Mouse (Mus musculus): ENCODE results near the gene Xrcc4. TPM values are rescaled to one million over a fixed set of nuclear protein-coding genes. Genes with fewer than 3 reads are reported as not detected.

The Xrcc4 gene
- polyA plus RNA-seq, 1 experiment from 2014 or later = 15.8 TPM

DNA sequence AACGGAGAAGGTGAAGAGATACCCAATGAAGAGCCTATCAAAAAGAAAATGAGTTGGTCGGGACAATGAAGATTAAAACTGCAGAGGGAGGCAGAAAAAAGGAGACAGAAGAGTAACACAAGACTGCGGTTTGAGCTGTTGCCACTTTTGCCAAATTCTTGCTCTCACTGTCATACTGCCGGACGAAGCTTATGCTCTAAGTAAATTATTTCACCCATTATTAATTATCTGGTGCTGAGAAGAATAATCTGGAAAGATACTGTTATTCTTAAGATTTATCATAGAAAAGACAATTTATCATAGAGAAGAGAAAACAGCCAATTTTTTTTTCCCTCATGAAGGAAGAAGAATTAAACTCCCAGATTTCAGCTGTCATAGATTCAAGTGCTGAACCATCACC, 235.3 kb downstream of the Xrcc4 start:
- no peak overlapping the region for H3K27ac ChIP-seq (replicated peaks)
- no peaks in the 10 kb centered on the region for H3K36me3 ChIP-seq
- no peaks in the 10 kb centered on the region for H3K9me3 ChIP-seq
- no peak for ATAC-seq (ENCODE audit: low read depth)
- H3K4me1 ChIP-seq (replicated peaks) = no peaks in the 10 kb centered on the region
- 87% methylated on average over 5 of the region's 5 CpGs for WGBS
- H3K4me3 ChIP-seq = no peak overlapping the region
- no peak overlapping the region for H3K9ac ChIP-seq
- H3K27me3 ChIP-seq = no peaks in the 10 kb centered on the region
- H3K4me2 ChIP-seq = no peak overlapping the region

DNA sequence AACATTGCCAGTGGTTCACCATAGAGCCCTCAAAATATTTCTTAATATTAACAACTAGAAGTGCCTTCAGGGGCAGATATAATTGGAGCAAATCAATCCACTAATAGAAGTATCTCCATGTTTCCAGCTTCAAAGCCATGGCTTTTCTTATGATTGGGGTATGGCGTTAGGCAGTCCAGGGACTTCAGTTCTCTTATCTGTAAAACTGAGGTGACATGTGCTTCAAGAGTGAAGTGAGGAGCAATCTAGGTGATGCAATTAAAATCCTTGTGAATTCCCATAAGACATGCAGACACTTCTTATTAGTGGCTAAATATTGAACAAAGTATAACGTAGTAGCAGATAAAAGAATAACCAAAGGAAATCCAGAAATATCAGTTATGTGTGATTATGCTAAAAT, 238.7 kb downstream of the Xrcc4 start:
- no peak overlapping the region for H3K4me2 ChIP-seq
- 91% methylated on average over 2 of the region's 2 CpGs for WGBS
- H3K4me3 ChIP-seq = no peak overlapping the region
- ATAC-seq (ENCODE audit: low read depth) = no peak
- H3K36me3 ChIP-seq = no peaks in the 10 kb centered on the region
- H3K27ac ChIP-seq (replicated peaks) = no peak overlapping the region
- H3K9ac ChIP-seq = no peak overlapping the region
- H3K4me1 ChIP-seq (replicated peaks) = no peaks in the 10 kb centered on the region
- H3K27me3 ChIP-seq = no peaks in the 10 kb centered on the region
- H3K9me3 ChIP-seq = no peaks in the 10 kb centered on the region

DNA sequence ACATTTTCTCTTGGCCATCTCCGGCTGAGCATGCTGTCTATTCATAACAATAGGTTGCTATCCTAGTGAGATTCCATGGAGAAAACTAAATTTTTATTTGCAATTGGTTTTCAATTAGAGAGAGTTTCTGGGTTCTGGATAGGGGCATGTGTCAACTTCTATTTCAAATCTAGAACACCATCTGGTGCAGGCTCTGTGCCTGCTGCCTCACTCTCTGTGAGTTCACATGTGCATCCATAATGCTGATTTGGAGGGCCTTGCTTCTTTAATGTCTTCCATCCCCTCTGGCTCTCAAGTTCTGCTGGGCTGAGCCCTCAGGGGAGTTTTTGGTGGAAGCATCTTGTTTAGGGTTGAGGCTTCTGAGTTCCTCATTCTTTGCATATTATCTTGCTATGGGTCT, 239.5 kb downstream of the Xrcc4 start:
- no peaks in the 10 kb centered on the region for H3K27me3 ChIP-seq
- no peak overlapping the region for H3K9ac ChIP-seq
- H3K4me1 ChIP-seq (replicated peaks) = no peaks in the 10 kb centered on the region
- H3K9me3 ChIP-seq = no peaks in the 10 kb centered on the region
- WGBS = 97% methylated on average over 1 of the region's 1 CpGs
- no peak for ATAC-seq (ENCODE audit: low read depth)
- H3K4me3 ChIP-seq = no peak overlapping the region
- H3K4me2 ChIP-seq = no peak overlapping the region
- no peaks in the 10 kb centered on the region for H3K36me3 ChIP-seq
- H3K27ac ChIP-seq (replicated peaks) = no peak overlapping the region

DNA sequence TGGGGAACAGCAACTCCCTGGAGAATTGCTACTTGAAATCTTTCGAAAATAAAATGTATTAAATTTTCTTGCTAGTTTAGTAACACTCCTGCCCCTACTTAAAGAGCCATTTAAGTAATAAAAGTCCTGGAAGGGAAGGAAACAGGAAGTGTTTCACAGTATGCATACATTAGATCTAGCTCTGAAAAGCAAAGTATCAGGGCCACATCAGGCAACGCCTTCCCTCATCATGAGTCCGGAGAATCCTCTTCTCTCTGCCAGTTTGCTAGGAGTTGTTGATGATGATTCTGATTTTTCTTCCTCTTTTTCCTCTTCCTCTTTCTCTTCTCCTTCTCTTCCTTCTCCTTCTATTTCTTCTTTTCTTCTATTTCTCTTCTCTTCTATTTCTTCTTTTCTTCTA, 250.8 kb downstream of the Xrcc4 start:
- Histone ChIP-seq H3K27ac (replicated peaks) (no peak overlapping the region), H3K4me3 (no peak overlapping the region), H3K27me3 (no peaks in the 10 kb centered on the region), H3K9ac (no peak overlapping the region), H3K4me2 (no peak overlapping the region), H3K4me1 (replicated peaks) (no peaks in the 10 kb centered on the region), H3K9me3 (no peaks in the 10 kb centered on the region), H3K36me3 (no peaks in the 10 kb centered on the region)
- 90% methylated on average over 3 of the region's 3 CpGs for WGBS
- no peak for ATAC-seq (ENCODE audit: low read depth)

DNA sequence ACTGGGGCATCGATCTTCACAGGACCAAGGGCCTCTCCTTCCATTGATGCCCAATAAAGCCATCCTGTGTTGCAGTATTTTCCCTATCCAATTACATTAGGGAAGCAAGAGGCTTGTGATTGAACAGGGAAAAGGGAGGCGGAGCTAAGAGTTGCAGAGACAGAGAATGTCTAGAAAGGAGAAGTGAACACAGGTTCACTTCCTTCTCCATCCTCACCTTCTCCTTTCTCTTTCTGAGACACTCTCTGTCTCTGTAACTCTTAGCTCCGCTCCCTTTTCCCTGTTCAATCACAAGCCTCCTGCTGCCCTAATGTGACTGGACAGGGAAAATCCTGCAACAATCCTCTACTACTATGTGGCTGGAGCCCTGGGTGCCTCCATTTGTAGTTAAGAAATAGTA, 254.9 kb downstream of the Xrcc4 start:
- ATAC-seq (ENCODE audit: low read depth) = no peak
- H3K9ac ChIP-seq = no peak overlapping the region
- no peak overlapping the region for H3K4me2 ChIP-seq
- 84% methylated on average over 3 of the region's 3 CpGs for WGBS
- no peaks in the 10 kb centered on the region for H3K4me1 ChIP-seq (replicated peaks)
- H3K27ac ChIP-seq (replicated peaks) = no peak overlapping the region
- H3K9me3 ChIP-seq = no peaks in the 10 kb centered on the region
- H3K36me3 ChIP-seq = no peaks in the 10 kb centered on the region
- no peaks in the 10 kb centered on the region for H3K27me3 ChIP-seq
- no peak overlapping the region for H3K4me3 ChIP-seq

DNA sequence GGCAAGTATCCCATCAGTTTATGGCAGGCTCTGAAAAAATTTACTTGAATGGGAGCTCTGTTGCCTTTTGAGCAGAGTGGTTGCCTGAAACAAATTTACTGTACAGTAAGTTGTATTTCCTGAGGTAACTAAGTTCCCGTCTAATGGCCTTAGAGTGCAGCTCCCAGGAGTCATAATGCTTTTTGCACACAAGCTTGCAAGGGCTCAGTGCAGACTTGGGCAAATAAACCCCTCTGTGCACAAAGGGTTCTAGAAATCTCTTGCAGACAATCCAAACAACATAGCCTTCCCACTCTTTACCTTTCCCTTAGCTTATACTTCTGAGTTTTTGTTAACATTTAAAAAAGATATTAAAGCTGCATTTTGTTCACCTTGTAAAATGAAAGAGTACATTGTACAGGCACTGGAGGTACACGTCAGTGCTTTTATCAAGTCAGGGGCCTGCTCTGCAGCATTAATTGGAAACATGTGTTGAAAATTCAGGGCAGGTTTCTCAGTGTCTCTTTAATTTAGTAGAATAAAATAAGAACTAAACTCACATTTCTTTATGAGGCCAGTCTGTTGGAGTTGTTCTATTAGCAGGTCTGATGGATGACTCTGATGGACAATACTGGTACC, 256.2 kb downstream of the Xrcc4 start:
- Histone ChIP-seq H3K4me1 (replicated peaks) (no peaks in the 10 kb centered on the region), H3K4me3 (no peak overlapping the region), H3K27ac (replicated peaks) (no peak overlapping the region), H3K9ac (no peak overlapping the region), H3K36me3 (no peaks in the 10 kb centered on the region), H3K27me3 (no peaks in the 10 kb centered on the region), H3K4me2 (no peak overlapping the region), H3K9me3 (no peaks in the 10 kb centered on the region)
- WGBS = 76% methylated on average over 2 of the region's 2 CpGs
- ATAC-seq (ENCODE audit: low read depth) = no peak

DNA sequence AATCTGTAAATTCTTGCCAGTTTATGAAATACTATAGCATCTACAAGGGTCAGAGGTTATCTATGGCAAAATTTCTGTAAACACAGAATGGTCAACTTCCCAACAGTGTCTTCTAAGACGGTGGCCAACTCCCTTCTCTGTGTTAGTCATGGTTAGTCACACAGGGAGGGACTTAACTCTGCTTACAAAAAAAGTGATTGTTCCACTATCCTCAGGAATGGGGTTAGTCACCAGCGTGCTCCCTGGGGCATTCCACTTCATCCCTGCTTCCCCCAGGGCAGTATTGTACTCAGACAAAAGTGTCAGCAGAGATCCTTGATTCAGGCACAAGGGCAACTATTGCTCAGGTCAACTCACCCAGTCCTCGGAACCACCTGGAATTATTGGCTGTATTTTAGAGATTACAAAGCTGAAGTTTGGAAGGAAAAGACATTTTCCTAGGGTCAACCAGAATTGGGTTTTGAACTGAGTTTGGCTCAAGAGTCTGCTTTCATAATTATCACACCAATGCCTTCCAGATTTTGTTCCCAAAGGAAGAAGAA, 260.9 kb downstream of the Xrcc4 start:
- Histone ChIP-seq H3K4me3 (no peak overlapping the region), H3K4me2 (no peak overlapping the region), H3K27ac (replicated peaks) (no peak overlapping the region), H3K27me3 (no peaks in the 10 kb centered on the region), H3K4me1 (replicated peaks) (no peaks in the 10 kb centered on the region), H3K9me3 (no peaks in the 10 kb centered on the region), H3K9ac (no peak overlapping the region), H3K36me3 (no peaks in the 10 kb centered on the region)
- ATAC-seq (ENCODE audit: low read depth) = no peak
- WGBS = 44% methylated on average over 3 of the region's 3 CpGs

DNA sequence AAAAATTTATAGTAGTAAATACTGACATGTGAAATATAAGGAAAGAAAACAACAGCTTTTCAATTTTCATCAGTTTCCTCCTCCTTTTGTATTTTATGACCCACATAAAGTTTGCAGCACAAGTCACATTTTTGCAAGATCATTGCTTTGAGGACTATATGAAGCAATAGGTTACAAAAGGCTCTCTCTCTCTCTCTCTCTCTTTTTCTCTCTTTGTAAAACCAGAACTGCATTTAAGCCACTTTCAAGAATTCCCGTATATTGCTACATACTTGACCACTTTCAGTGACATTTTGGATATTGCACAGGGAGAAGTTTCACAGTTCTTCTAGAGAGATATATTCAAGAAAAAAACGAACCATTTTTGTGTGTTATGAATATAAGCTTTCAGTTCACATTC, 261.6 kb downstream of the Xrcc4 start:
- H3K27me3 ChIP-seq = no peaks in the 10 kb centered on the region
- H3K27ac ChIP-seq (replicated peaks) = no peak overlapping the region
- H3K4me3 ChIP-seq = no peak overlapping the region
- H3K36me3 ChIP-seq = no peaks in the 10 kb centered on the region
- no peak for ATAC-seq (ENCODE audit: low read depth)
- H3K4me2 ChIP-seq = no peak overlapping the region
- WGBS = 82% methylated on average over 2 of the region's 2 CpGs
- H3K9ac ChIP-seq = no peak overlapping the region
- no peaks in the 10 kb centered on the region for H3K4me1 ChIP-seq (replicated peaks)
- no peaks in the 10 kb centered on the region for H3K9me3 ChIP-seq

DNA sequence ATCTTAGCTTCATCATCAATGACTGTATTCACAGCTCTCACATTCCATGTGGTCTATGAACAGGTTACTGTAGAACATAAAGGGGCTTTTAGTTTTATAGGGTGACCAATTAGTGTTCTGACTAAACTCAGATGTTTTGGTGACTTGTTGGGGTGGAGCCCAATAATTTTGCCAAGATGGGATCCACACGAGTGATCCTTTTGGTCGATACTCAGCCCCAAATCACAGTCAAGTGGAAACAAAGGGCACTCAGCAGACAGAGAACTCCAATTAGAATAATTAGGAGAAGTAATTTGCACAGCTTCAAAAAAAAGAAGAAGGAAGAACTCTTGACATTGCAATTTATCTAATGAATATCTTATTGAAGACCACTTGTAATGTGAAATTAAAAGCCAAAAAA, 274.9 kb downstream of the Xrcc4 start:
- Histone ChIP-seq H3K9me3 (no peaks in the 10 kb centered on the region), H3K4me2 (no peak overlapping the region), H3K27ac (replicated peaks) (no peak overlapping the region), H3K4me1 (replicated peaks) (no peaks in the 10 kb centered on the region), H3K27me3 (no peaks in the 10 kb centered on the region), H3K9ac (no peak overlapping the region), H3K36me3 (no peaks in the 10 kb centered on the region), H3K4me3 (no peak overlapping the region)
- WGBS = 69% methylated on average over 2 of the region's 2 CpGs
- no peak for ATAC-seq (ENCODE audit: low read depth)

DNA sequence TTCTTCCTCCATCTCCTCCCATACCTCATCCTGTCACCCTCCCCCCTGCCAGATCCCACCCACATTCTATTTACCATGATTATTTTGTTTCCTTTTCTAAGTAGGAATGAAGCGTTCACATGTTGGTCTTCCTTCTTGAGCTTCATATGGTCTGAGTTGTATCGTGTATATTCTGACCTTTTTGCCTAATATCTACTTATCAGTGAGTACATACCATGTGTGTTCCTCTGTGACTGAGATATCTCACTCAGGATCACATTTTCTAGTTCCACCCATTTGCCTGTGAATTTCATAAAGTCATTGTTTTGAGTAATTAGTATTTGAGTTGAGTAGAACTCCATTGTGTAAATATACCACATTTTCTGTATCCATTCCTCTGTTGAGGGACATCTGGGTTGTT, 277.2 kb downstream of the Xrcc4 start:
- no peak overlapping the region for H3K9ac ChIP-seq

DNA sequence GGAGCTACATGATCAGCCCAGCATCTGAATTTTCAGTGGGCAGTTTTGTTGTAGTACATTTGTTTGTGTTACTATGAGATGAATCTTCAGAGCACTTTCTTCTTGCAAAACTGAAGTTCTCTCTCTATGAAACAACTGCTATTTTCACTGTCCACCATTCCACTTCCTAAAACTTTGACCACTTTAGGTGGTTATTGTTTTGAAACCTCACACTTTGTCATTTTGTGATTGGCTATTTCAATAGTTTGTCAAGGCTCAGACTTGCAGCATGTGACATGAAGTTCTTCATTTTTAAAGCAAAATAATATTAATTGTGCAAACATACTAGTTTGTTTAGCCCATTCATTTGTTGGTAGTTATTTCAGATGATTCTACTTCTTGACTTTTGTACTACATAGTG, 280.4 kb downstream of the Xrcc4 start:
- Histone ChIP-seq H3K9ac (no peak overlapping the region), H3K4me2 (no peak overlapping the region), H3K4me3 (no peak overlapping the region), H3K4me1 (replicated peaks) (no peaks in the 10 kb centered on the region), H3K27ac (replicated peaks) (no peak overlapping the region), H3K9me3 (no peaks in the 10 kb centered on the region), H3K27me3 (no peaks in the 10 kb centered on the region), H3K36me3 (no peaks in the 10 kb centered on the region)
- no peak for ATAC-seq (ENCODE audit: low read depth)

More for the DNA sequence above, 277.2 kb downstream of the Xrcc4 start:
- Histone ChIP-seq H3K27me3 (no peaks in the 10 kb centered on the region), H3K9me3 (no peaks in the 10 kb centered on the region), H3K36me3 (no peaks in the 10 kb centered on the region), H3K4me1 (replicated peaks) (no peaks in the 10 kb centered on the region), H3K4me2 (no peak overlapping the region), H3K4me3 (no peak overlapping the region), H3K27ac (replicated peaks) (no peak overlapping the region)
- no peak for ATAC-seq (ENCODE audit: low read depth)
- WGBS = 96% methylated on average over 2 of the region's 2 CpGs

DNA sequence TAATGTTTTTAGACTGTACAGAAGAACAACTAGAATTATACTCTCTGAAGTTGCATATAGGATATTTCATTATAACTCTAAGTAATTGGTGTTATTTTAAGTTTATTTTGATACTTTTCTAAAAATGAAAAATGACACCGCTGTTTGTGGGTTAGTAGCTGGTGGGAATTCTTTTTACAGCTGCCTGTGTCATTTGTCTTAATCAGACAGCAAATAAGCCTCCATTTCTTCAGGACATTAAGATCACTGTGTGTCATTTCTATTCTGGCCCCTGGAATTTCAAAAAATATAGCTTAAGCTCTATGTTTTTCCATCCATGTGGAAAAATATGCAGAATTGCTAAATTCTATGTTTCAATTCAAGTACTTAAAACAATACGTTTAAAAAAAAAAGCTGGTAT, 287.5 kb downstream of the Xrcc4 start:
- Histone ChIP-seq H3K4me1 (replicated peaks) (no peaks in the 10 kb centered on the region; the same call in 1 of the 2 replicates), H3K27me3 (0 out of 2 replicates have a peak, but pooled peaks cover 7% of the 10 kb centered on the region), H3K4me3 (no peak overlapping the region), H3K9ac (no peak overlapping the region), H3K27ac (replicated peaks) (no peak overlapping the region), H3K9me3 (no peaks in the 10 kb centered on the region), H3K4me2 (no peak overlapping the region), H3K36me3 (no peaks in the 10 kb centered on the region)
- ATAC-seq (ENCODE audit: low read depth) = no peak
- 83% methylated on average over 2 of the region's 2 CpGs for WGBS

DNA sequence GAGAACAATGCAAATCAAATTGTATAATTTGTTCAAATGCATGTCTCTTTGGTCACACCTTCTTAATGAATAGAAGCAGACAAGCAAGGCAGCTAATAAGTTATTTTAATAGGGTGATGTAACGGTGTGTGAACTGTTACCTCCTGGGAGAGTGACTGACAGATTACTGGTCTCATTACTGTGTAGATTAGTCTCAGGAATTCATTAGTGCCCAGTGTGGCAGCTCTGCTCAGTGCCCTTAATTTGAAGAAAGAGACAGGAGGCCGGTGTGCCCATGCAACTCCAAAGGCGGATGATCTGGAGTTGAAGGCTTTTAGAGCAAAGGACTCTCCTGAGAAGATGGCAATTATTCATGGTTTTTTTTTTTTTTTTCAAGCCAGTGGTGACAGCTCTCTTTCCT, 291.7 kb downstream of the Xrcc4 start:
- Histone ChIP-seq H3K4me3 (no peak overlapping the region), H3K27ac (replicated peaks) (no peak overlapping the region)
- peak; percentile 93 for ATAC-seq (ENCODE audit: low read depth)

More for the DNA sequence above, 291.7 kb downstream of the Xrcc4 start:
- Histone ChIP-seq H3K4me2 (no peak overlapping the region), H3K36me3 (no peaks in the 10 kb centered on the region), H3K9ac (no peak overlapping the region), H3K27me3 (peaks cover 20% of the 10 kb centered on the region), H3K4me1 (replicated peaks) (no peaks in the 10 kb centered on the region; the same call in 1 of the 2 replicates), H3K9me3 (no peaks in the 10 kb centered on the region)
- 14% methylated on average over 3 of the region's 3 CpGs for WGBS

Measured in neural tube, embryonic 13.5 days (tissue).